Comparison of ENCODE assay signal across 16 mouse cellular contexts in the genomic region with DNA sequence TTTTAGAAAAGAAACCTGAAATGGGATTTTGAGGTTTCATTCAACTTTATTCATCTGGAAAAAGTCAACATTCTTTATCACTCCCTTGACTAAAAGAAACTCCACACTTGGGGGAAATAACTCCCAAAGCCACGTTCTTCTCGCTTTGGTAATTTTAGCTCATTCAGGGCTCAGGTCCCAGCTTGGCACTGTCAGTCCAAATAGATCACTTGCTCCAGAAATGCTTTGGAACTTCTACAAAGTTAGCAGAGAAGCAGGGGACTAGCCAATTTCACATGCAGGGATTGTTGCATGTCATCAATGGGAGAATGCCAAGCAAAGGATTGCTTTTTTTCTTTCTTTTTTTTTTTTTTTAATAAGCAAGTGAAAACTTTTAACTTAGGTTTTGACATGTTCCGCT. TPM values are rescaled to one million over a fixed set of nuclear protein-coding genes. Genes with fewer than 3 reads are reported as not detected.
DNase-seq lines count a peak whose midpoint lies in the region; ATAC-seq and TF ChIP-seq lines count a peak whose summit lies in the region.
"Had no signal": no experiment of that assay in that cellular context is flagged by ENCODE, and none has a peak within 500 bp of the region (broad histone marks: within the 10 kb centered on the region; RNA-seq: fewer than 3 reads in every experiment).

No protein-coding gene starts in this region.

- H3K9ac ChIP-seq in heart, embryonic 12.5 days = no peak overlapping the region
- H3K9ac ChIP-seq in CH12.LX (ENCODE audit: insufficient read depth, low read depth) = no peak overlapping the region
- H3K9ac ChIP-seq in embryonic facial prominence, embryonic 14.5 days (ENCODE audit: low read depth, low read length) = no peak overlapping the region
- H3K9ac ChIP-seq: heart, embryonic 15.5 days; hindbrain, embryonic 15.5 days; limb, embryonic 12.5 days; liver, embryonic 15.5 days had no signal

- dilution Hi-C loops in CH12.LX (cut with MboI; ENCODE audit: extremely low pct_ligation_motif_present, extremely low pct_unique_long_range_greater_than_20kb, low sequenced_read_pairs) = no loop called here

- no peaks in the 10 kb centered on the region for H3K27me3 ChIP-seq in heart, embryonic 12.5 days (replicated peaks)
- H3K27me3 ChIP-seq in CH12.LX (replicated peaks) = peaks cover 3% of the 10 kb centered on the region
- no peaks in the 10 kb centered on the region for H3K27me3 ChIP-seq in embryonic facial prominence, embryonic 14.5 days (replicated peaks; ENCODE audit: control insufficient read depth, insufficient read depth, low read length)
- no peaks in the 10 kb centered on the region for H3K27me3 ChIP-seq in midbrain, embryonic 10.5 days (ENCODE audit: low read depth, poor library complexity, severe bottlenecking)
- H3K27me3 ChIP-seq: heart, embryonic 15.5 days; hindbrain, embryonic 15.5 days; limb, embryonic 12.5 days had no signal

- no peak overlapping the region for H3K27ac ChIP-seq in heart, embryonic 12.5 days (ENCODE audit: poor library complexity, severe bottlenecking)
- no peak overlapping the region for H3K27ac ChIP-seq in CH12.LX (ENCODE audit: insufficient read depth, low read depth)
- H3K27ac ChIP-seq in embryonic facial prominence, embryonic 14.5 days (replicated peaks; ENCODE audit: low read depth, low read length) = 0 out of 2 replicates have a peak overlapping the region, but pooled peaks have one; percentile 30
- H3K27ac ChIP-seq in midbrain, embryonic 10.5 days (replicated peaks) = no peak overlapping the region
- H3K27ac ChIP-seq: hindbrain, embryonic 15.5 days; limb, embryonic 12.5 days; liver, embryonic 15.5 days had no signal

- TF ChIP-seq POLR2A in CH12.LX (IDR thresholded peaks at IDR 0.05; ENCODE audit: low read depth, low read length) = no peak

- peaks cover 68% of the 10 kb centered on the region for H3K79me2 ChIP-seq in CH12.LX (replicated peaks; ENCODE audit: control insufficient read depth, extremely low read depth, insufficient read depth, poor library complexity, severe bottlenecking)

- peaks cover 32% of the 10 kb centered on the region for H3K4me1 ChIP-seq in heart, embryonic 12.5 days (replicated peaks)
- peaks cover 33 to 83% of the 10 kb centered on the region in 2 experiments for H3K4me1 ChIP-seq in CH12.LX (ENCODE audit: control insufficient read depth in 1 of 2, insufficient read depth in 2 of 2)
- H3K4me1 ChIP-seq in embryonic facial prominence, embryonic 14.5 days (ENCODE audit: control insufficient read depth, insufficient read depth, low read length) = peaks cover 42% of the 10 kb centered on the region
- peaks cover 16% of the 10 kb centered on the region for H3K4me1 ChIP-seq in midbrain, embryonic 10.5 days
- H3K4me1 ChIP-seq: liver, embryonic 15.5 days had no signal

- 69% methylated on average over 3 of the region's 3 CpGs for WGBS in heart, embryonic 12.5 days
- whole genome bisulfite sequencing in embryonic facial prominence, embryonic 14.5 days = 41% methylated on average over 3 of the region's 3 CpGs
- 86% methylated on average over 3 of the region's 3 CpGs for WGBS in midbrain, embryonic 10.5 days

- intact Hi-C loops in heart, postnatal 10 days (cut with DNase I) = loop anchor here (5.0 kb wide), 1 partner anchor 207 kb away; no protein-coding TSS in a partner anchor

- H3K36me3 ChIP-seq in heart, embryonic 12.5 days = peaks cover 15% of the 10 kb centered on the region
- H3K36me3 ChIP-seq in CH12.LX (replicated peaks in 1 of 2; ENCODE audit: control insufficient read depth in 1 of 2, insufficient read depth in 1 of 2, low read length in 1 of 2) = peaks cover 0 to 18% of the 10 kb centered on the region in 2 experiments
- peaks cover 39% of the 10 kb centered on the region for H3K36me3 ChIP-seq in embryonic facial prominence, embryonic 14.5 days (ENCODE audit: control insufficient read depth, insufficient read depth, low read length)
- peaks cover 43% of the 10 kb centered on the region for H3K36me3 ChIP-seq in midbrain, embryonic 10.5 days
- H3K36me3 ChIP-seq: heart, embryonic 15.5 days; liver, embryonic 15.5 days had no signal

- no peak overlapping the region for H3K4me2 ChIP-seq in heart, embryonic 12.5 days
- 0 out of 2 replicates have a peak overlapping the region, but pooled peaks have one; percentile 14 for H3K4me2 ChIP-seq in CH12.LX (ENCODE audit: insufficient read depth, low read depth, poor library complexity, severe bottlenecking)
- peak overlapping the region; percentile 75 for H3K4me2 ChIP-seq in embryonic facial prominence, embryonic 14.5 days (ENCODE audit: low read depth, low read length)
- H3K4me2 ChIP-seq: heart, embryonic 15.5 days; hindbrain, embryonic 15.5 days; limb, embryonic 12.5 days; liver, embryonic 15.5 days had no signal

- no peaks in the 10 kb centered on the region for H3K9me3 ChIP-seq in heart, embryonic 12.5 days (replicated peaks)
- no peaks in the 10 kb centered on the region for H3K9me3 ChIP-seq in CH12.LX (replicated peaks; ENCODE audit: low read length)
- H3K9me3 ChIP-seq in embryonic facial prominence, embryonic 14.5 days (ENCODE audit: control insufficient read depth, low read length) = no peaks in the 10 kb centered on the region
- H3K9me3 ChIP-seq in midbrain, embryonic 10.5 days (replicated peaks) = no peaks in the 10 kb centered on the region
- H3K9me3 ChIP-seq: heart, embryonic 15.5 days; hindbrain, embryonic 15.5 days; limb, embryonic 12.5 days; liver, embryonic 15.5 days had no signal

- H3K4me3 ChIP-seq in heart, embryonic 12.5 days = no peak overlapping the region
- H3K4me3 ChIP-seq in CH12.LX (replicated peaks in 1 of 3; ENCODE audit: low read depth in 2 of 3, low read length in 2 of 3, poor library complexity in 1 of 3) = no peak overlapping the region
- no peak overlapping the region; the same call in 1 of the 2 replicates for H3K4me3 ChIP-seq in embryonic facial prominence, embryonic 14.5 days (ENCODE audit: low read depth, low read length)
- H3K4me3 ChIP-seq in midbrain, embryonic 10.5 days = no peak overlapping the region
- H3K4me3 ChIP-seq: heart, embryonic 15.5 days; hindbrain, embryonic 15.5 days; limb, embryonic 12.5 days; liver, embryonic 15.5 days had no signal

- TF ChIP-seq RAD21 in CH12.LX (IDR thresholded peaks at IDR 0.05; ENCODE audit: low read depth, low read length) = no peak

- peak; percentile 57 for DNase-seq in heart, adult 8-10 months (ENCODE audit: low spot score)
- DNase-seq in CH12.LX (ENCODE audit: extremely low read depth) = no peak
- DNase-seq in embryonic facial prominence, embryonic 14.5 days (ENCODE audit: low spot score) = peak; percentile 88
- DNase-seq in heart, postnatal 10 days = peak; percentile 52 to 59
- DNase-seq in layer of hippocampus, postnatal 14 days (ENCODE audit: low spot score in 2 of 2) = no peak
- no peak for DNase-seq in midbrain, embryonic 10.5 days (ENCODE audit: low spot score)
- DNase-seq: adrenal gland, postnatal 10 days; cerebellum, adult 9-10 months; thymus, adult 18-20 months had no signal

- no peak for TF ChIP-seq EP300 in CH12.LX (IDR thresholded peaks at IDR 0.05; ENCODE audit: low read length)

- in situ Hi-C loops in CH12.LX (cut with MboI; ENCODE audit: low pct_ligation_motif_present, low pct_unique_long_range_greater_than_20kb, low sequenced_read_pairs) = no loop called here

- ATAC-seq in heart, embryonic 12.5 days (ENCODE audit: insufficient number of reproducible peaks, low FRiP score) = no peak
- ATAC-seq in embryonic facial prominence, embryonic 14.5 days (ENCODE audit: low read depth) = no peak

- no peak for TF ChIP-seq CTCF in CH12.LX (conservative IDR thresholded peaks at IDR 0.05 in 1 of 2, IDR thresholded peaks at IDR 0.05 in 1 of 2; ENCODE audit: low read depth in 2 of 2, low read length in 2 of 2)

TF ChIP-seq in CH12.LX, 34 proteins besides CTCF, POLR2A, EP300 and RAD21:
- TF ChIP-seq CHD2 (IDR thresholded peaks at IDR 0.05; ENCODE audit: low read length) = no peak
- TF ChIP-seq ZKSCAN1 (IDR thresholded peaks at IDR 0.05; ENCODE audit: borderline replicate concordance, low read depth, low read length) = no peak
- no peak for TF ChIP-seq E2F4 (IDR thresholded peaks at IDR 0.05; ENCODE audit: insufficient replicate concordance, low read depth, low read length)
- TF ChIP-seq MAFK (IDR thresholded peaks at IDR 0.05; ENCODE audit: insufficient replicate concordance, low read length) = no peak
- no peak for TF ChIP-seq USF1 (IDR thresholded peaks at IDR 0.05; ENCODE audit: low read depth, low read length)
- no peak for TF ChIP-seq BHLHE40 (IDR thresholded peaks at IDR 0.05; ENCODE audit: low read depth, low read length)
- no peak for TF ChIP-seq ZC3H11A (IDR thresholded peaks at IDR 0.05; ENCODE audit: low read depth, low read length)
- no peak for TF ChIP-seq SIN3A (IDR thresholded peaks at IDR 0.05; ENCODE audit: low read length)
- TF ChIP-seq JUN (IDR thresholded peaks at IDR 0.05; ENCODE audit: insufficient read depth, low read depth, low read length) = no peak
- TF ChIP-seq ZMIZ1 (IDR thresholded peaks at IDR 0.05; ENCODE audit: low read depth, low read length) = no peak
- no peak for TF ChIP-seq RCOR1 (conservative IDR thresholded peaks at IDR 0.05; ENCODE audit: low read depth, low read length)
- no peak for TF ChIP-seq POLR2AphosphoS2 (IDR thresholded peaks at IDR 0.05; ENCODE audit: low read depth, low read length)
- TF ChIP-seq NELFE (IDR thresholded peaks at IDR 0.05; ENCODE audit: low read depth, low read length) = no peak
- TF ChIP-seq TCF12 (IDR thresholded peaks at IDR 0.05; ENCODE audit: low read depth, low read length) = no peak
- no peak for TF ChIP-seq SMC3 (IDR thresholded peaks at IDR 0.05; ENCODE audit: low read depth, low read length)
- no peak for TF ChIP-seq HCFC1 (IDR thresholded peaks at IDR 0.05; ENCODE audit: low read depth, low read length)
- TF ChIP-seq MEF2A (IDR thresholded peaks at IDR 0.05; ENCODE audit: borderline replicate concordance, low read depth, low read length) = no peak
- no peak for TF ChIP-seq JUND (conservative IDR thresholded peaks at IDR 0.05; ENCODE audit: low read depth, low read length)

RNA-seq across cellular contexts. Expression of a gene that starts 5.2 kb away (rescaled TPM):
- 1 to 10 TPM; 5.8 to 9.2 (median 7.8) TPM for total RNA-seq in heart, adult 8-10 months (2022)
- polyA plus RNA-seq in heart, embryonic 12.5 days (2016; fragmentation: Nextera tagmentation; extraction: Ambion mirVana) = 19.0 and 20.6 TPM in 2 replicates
- 21.8 and 27.1 TPM in 2 replicates for total RNA-seq in CH12.LX (2012; rRNA removed)
- 14.8 and 15.6 TPM in 2 replicates for total RNA-seq in CH12.LX (2014; rRNA removed)
- 19.3 and 25.9 TPM in 2 replicates for polyA plus RNA-seq in CH12.LX (2012; ENCODE audit: insufficient read length, low read depth)
- polyA plus RNA-seq in embryonic facial prominence, embryonic 14.5 days (2014; fragmentation: Nextera tagmentation; extraction: Ambion mirVana) = 63.6 and 68.5 TPM in 2 replicates
- 1 to 10 TPM; 9.2 to 9.4 TPM for total RNA-seq in heart, postnatal 10 days (2021)
- 10 to 100 TPM; 12.3 to 12.6 TPM for total RNA-seq in layer of hippocampus, postnatal 14 days (2021)
- polyA plus RNA-seq in midbrain, embryonic 10.5 days (2016; fragmentation: Nextera tagmentation; extraction: Ambion mirVana) = 26.3 and 31.6 TPM in 2 replicates
- total RNA-seq: megakaryocyte, adult 5-6 weeks; MEL had no signal

Comparison
In these comparisons a context has a peak if more than half of its experiments do, and no peak if none do; other contexts are left out.
1. DNase-seq: peak in heart, adult 8-10 months (single experiment), embryonic facial prominence, embryonic 14.5 days (single experiment) and heart, postnatal 10 days (2 of 2); none in CH12.LX (single experiment), layer of hippocampus, postnatal 14 days (0 of 2) and midbrain, embryonic 10.5 days (single experiment).